Mouse (Mus musculus): ENCODE measurements at regions not wholly inside any gene's neighbourhood (a gene's known extent, or its start where the extent isn't known, plus 50 kb on each side); places are given as distances from the start of the nearest gene placed in this dataset.
A peak's percentile ranks its signal among the peaks of the same experiment; 100 is the strongest.

GRCm38 (mm10) chr14:58822938-58823337, 319.8 kb downstream of the 1700129C05Rik start:
- DNase-seq (ENCODE audit: extremely low read depth, low read depth, low spot score), result no peak

- DNase-seq (ENCODE audit: extremely low read depth, low read depth, low spot score), result no peak
These were observed 324.7 kb downstream of the 1700129C05Rik start for GRCm38 (mm10) chr14:58817961-58818504.

DNA sequence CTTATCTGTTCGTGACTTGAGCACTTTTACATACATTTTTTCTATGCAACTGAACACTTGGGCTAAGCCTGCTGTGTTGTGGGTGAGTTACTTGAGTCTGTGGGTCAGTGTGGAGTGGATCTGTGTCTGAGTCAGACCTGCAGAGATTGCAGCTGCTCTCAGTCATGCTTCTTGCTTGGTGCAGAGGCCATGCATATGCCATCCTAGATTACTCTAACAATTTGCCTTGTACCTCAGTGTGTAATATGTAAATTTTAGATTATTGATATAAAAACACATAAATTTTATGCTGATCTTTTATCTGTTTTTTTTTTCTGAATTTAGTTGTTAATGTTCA, 326.2 kb downstream of the 1700129C05Rik start:
- no peak for DNase-seq (ENCODE audit: extremely low read depth, low read depth, low spot score)

- no peak for DNase-seq (ENCODE audit: extremely low read depth, low read depth, low spot score)
These were observed 326.8 kb downstream of the 1700129C05Rik start for GRCm38 (mm10) chr14:58815616-58816539.

- DNase-seq (ENCODE audit: extremely low read depth, low read depth, low spot score), result no peak
These were observed 330.1 kb downstream of the 1700129C05Rik start for GRCm38 (mm10) chr14:58812585-58812984.

- DNase-seq (ENCODE audit: extremely low read depth, low read depth, low spot score), result no peak
These were observed 341.3 kb downstream of the 1700129C05Rik start for GRCm38 (mm10) chr14:58801402-58801861.

- peak; percentile 96 for DNase-seq (ENCODE audit: extremely low read depth, low read depth, low spot score)
These were observed 354.3 kb downstream of the 1700129C05Rik start for GRCm38 (mm10) chr14:58788190-58788945.

GRCm38 (mm10) chr14:58787618-58788017, 355.1 kb downstream of the 1700129C05Rik start:
- peak; percentile 8 for DNase-seq (ENCODE audit: extremely low read depth, low read depth, low spot score)

GRCm38 (mm10) chr14:58786791-58787491, 355.8 kb downstream of the 1700129C05Rik start:
- DNase-seq (ENCODE audit: extremely low read depth, low read depth, low spot score), result peak; percentile 84

DNA sequence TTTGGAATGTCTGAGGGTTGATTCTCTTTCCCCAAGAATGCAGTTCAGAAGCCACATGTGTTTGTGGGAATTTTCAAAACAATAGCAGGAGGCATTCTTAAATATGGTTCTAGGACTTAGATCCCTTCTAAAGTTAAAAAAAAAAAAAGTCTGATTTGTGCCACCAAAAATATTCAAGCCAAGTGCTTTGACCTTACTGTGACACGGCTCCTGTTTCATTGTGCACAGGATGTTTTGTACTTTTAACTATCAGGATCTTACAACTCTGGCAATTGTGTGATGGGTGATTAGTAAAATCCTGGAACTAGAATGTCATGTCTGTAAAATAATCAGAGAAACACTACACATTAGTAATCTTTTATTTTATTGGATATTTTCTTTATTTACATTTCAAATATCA, 359.5 kb downstream of the 1700129C05Rik start:
- DNase-seq (ENCODE audit: extremely low read depth, low read depth, low spot score), result no peak

- DNase-seq (ENCODE audit: extremely low read depth, low read depth, low spot score), result no peak
These were observed 362.4 kb downstream of the 1700129C05Rik start for GRCm38 (mm10) chr14:58780306-58780705.

DNA sequence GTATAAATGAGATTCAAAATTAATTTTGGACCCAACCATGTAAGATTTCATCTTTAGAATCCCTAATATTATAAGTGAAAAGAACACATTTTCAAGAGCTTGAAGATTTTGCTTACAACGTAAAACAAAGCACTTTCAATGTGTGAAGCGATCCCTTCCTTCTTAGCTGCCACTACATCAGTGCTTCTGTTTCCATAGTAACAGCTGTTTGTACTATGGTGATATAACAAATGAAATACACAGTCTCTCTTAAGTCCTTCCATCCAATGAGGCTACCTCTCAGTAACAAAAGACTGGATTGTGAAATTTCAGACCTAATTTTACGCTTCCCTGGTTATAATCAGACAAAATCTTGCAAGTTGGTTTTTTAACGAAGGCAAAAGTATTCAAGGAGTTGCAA, 364.0 kb downstream of the 1700129C05Rik start:
- DNase-seq (ENCODE audit: extremely low read depth, low read depth, low spot score), result no peak

DNA sequence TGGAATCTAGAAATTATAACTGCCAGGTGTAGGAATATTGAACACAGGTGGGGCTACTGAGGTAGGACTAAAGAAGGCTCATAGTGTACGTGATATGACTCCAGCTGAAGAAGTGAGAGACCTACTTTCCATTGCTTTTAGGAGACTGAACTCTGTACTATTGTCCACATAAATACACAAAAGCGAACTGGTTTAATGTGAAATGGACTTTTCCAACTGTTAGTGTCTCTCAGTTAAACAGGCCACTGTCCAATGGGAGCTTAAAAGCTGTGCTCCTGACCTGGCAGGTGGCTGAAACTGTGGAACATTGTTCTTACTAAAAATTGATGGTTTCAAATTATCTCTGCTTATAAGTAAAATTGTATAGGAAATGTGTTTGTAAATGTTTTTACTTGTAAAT, 381.4 kb downstream of the 1700129C05Rik start:
- no peak for DNase-seq (ENCODE audit: extremely low read depth, low read depth, low spot score)

GRCm38 (mm10) chr14:58759759-58760158, 382.9 kb downstream of the 1700129C05Rik start:
- no peak for DNase-seq (ENCODE audit: extremely low read depth, low read depth, low spot score)

DNA sequence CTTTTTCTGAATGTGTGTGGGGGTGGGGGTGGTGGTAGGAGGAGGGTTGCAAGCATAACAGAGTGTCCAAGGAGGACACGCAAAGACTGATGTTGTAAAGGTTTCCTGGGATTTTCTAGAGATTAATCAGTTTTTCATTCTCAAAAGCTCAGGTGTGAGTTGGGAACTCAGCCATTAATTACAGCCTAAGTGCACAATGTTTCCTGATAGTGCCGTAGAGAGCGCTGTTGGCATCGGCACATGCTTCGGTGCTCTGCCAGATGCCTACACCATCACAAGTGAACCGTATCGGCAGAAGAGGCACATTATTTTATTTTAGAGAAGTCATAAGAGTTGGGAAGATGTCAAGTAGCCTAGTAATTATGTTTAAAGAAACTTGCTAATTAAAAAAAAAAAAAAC, 388.9 kb downstream of the 1700129C05Rik start:
- no peak for DNase-seq (ENCODE audit: extremely low read depth, low read depth, low spot score)

DNA sequence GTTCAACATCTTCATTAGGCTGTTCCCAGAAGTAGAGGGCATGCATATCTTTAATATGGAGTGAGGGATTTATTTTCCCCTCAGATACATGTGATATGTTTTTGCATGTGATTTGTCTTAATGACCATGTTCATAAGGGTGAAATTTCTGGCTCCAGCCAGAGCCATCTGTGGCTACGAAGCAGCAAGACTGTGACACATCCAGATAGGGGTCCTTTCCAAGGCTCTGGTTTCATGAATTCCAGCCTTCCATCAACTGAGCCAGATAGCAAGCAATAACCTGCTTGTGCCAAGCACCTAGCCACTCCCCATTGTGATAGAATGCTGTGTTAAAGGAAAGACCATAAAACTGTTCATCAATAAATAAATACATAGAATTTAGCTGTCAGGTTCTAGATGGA, 389.6 kb downstream of the 1700129C05Rik start:
- no peak for DNase-seq (ENCODE audit: extremely low read depth, low read depth, low spot score)

DNA sequence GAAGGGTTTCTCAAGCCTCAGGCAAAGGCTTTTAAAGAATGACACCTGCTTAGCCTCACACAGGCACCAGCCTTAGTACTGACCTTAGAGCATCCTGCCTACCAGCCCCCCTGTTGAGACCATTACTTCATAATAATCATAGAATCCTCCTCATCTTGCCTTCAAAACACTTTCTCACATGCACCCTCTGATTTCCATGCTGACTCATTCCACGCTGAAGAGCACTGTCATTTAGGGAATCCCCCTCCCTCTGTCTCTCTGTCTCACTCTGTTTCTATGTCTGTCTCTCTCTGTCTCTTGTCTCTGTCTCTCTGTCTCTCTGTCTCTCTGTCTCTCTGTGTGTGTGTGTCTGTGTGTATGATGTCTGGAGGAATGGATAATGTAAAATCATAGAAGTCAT, 416.3 kb downstream of the 1700129C05Rik start:
- no peak for DNase-seq (ENCODE audit: extremely low read depth, low read depth, low spot score)

GRCm38 (mm10) chr14:58714856-58715255, 427.8 kb downstream of the 1700129C05Rik start:
- no peak for DNase-seq (ENCODE audit: extremely low read depth, low read depth, low spot score)

GRCm38 (mm10) chr14:58709861-58710260, 432.8 kb downstream of the 1700129C05Rik start:
- DNase-seq (ENCODE audit: extremely low read depth, low read depth, low spot score), result peak; percentile 3

DNA sequence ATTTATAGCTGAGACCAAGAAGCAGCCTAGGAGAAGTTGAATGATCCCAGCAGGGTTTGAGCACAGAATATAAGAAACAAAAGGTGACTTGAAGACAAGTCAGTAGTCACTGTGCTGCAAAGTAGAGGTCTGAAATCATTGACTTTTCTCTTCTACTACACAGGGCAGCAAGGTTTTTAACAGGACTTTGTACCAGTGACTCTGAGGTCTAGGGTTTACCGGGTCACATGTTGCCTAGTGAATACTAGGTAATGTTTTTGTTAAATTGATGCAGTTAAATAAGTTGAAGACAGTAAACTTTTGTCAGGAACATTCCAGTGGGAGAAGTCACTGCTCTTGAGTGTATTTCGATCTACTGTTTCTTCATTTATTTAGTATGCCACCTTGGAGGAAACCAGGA, 433.4 kb downstream of the 1700129C05Rik start:
- no peak for DNase-seq (ENCODE audit: extremely low read depth, low read depth, low spot score)

DNA sequence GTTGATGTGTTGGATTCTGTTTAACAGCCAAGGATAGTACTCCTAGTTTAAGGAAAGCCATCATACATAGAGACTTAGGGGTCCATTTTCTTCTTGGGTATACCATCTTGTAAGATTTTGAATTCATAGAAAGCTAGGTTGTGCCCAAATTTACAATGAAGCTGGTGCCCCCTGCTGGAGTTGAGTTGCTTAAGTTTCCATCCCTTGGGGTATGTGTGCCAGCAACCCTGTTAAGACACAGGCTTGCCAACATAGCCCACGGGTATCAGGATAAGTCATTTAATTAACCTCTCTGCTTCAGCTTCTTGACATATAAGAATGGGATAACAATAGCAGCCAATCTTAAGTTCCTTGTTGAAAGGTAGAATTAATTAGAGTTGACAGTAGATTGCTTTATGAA, 440.9 kb downstream of the 1700129C05Rik start:
- DNase-seq (ENCODE audit: extremely low read depth, low read depth, low spot score), result peak; percentile 7
